Mouse (Mus musculus) cerebellum, adult 2 months (tissue): ENCODE results near the gene Ankrd11.

Source experiments
- CTCF ChIP-seq: fragments of 200-500 bp; IDR thresholded peaks from 2 replicates; pipeline ENCODE4 v1.5.1; 2011; ENCODE audit warnings: low read depth, mild to moderate bottlenecking, control low read depth, low read length, moderate library complexity, borderline replicate concordance; ENCODE audit not compliant: insufficient read depth
- POLR2A ChIP-seq: fragments of 200-500 bp; IDR thresholded peaks from 2 replicates; pipeline ENCODE4 v1.6.1; 2011; ENCODE audit warnings: low read length, control low read depth, borderline replicate concordance; ENCODE audit not compliant: insufficient read depth

GRCm38 (mm10) chr8:122984175-122984574 lies 57.9 kb downstream of the Ankrd11 start:
- TF ChIP-seq CTCF (no peak), POLR2A (no peak)
